Mouse (Mus musculus) MEL (cell line): ENCODE measurements at regions not wholly inside any gene's neighbourhood (a gene's known extent, or its start where the extent isn't known, plus 50 kb on each side); places are given as distances from the start of the nearest gene placed in this dataset.
A peak's percentile ranks its signal among the peaks of the same experiment; 100 is the strongest.

ENCODE experiments used
- DNase-seq: peaks from one replicate; pipeline ENCODE4 v3.0.0; 2011; ENCODE audit warnings: low read depth, low spot score
- H3K27ac ChIP-seq: 2 replicates; pipeline ENCODE4 v1.5.1; 2012; ENCODE audit warnings: low read depth, mild to moderate bottlenecking, control low read depth, low read length, moderate library complexity; ENCODE audit not compliant: control insufficient read depth
- H3K27me3 ChIP-seq, 2 experiments: fragments of 150-350 bp in 1 of 2; sonication (generic) in 1 of 2; 2 replicates each; pipeline ENCODE4 v1.6.1; 2012; ENCODE audit warnings: low read length in 2 of 2, mild to moderate bottlenecking in 2 of 2, improper control_type of control experiment in 1 of 2, moderate library complexity in 1 of 2; ENCODE audit not compliant: insufficient read depth in 2 of 2, control insufficient read depth in 1 of 2
- H3K36me3 ChIP-seq, 2 experiments: 2 replicates each; pipeline ENCODE4 v1.6.1; 2012 to 2014; ENCODE audit warnings: low read length in 2 of 2, improper control_type of control experiment in 1 of 2, inconsistent platforms in 1 of 2, mild to moderate bottlenecking in 1 of 2; ENCODE audit not compliant: insufficient read depth in 2 of 2, control insufficient read depth in 1 of 2
- H3K4me1 ChIP-seq, 2 experiments: fragments of 150-350 bp in 1 of 2; sonication (generic) in 1 of 2; 2 replicates each; pipeline ENCODE4 v1.6.1; 2012; ENCODE audit warnings: low read length in 2 of 2, improper control_type of control experiment in 1 of 2, mild to moderate bottlenecking in 1 of 2; ENCODE audit not compliant: insufficient read depth in 2 of 2, control insufficient read depth in 1 of 2
- H3K4me3 ChIP-seq, 2 experiments: fragments of 150-350 bp in 1 of 2; sonication (generic) in 1 of 2; 2 replicates each; pipeline ENCODE4 v1.5.1; 2012; ENCODE audit warnings: low read depth in 2 of 2, low read length in 2 of 2, mild to moderate bottlenecking in 2 of 2, moderate library complexity in 2 of 2, control low read depth in 1 of 2, improper control_type of control experiment in 1 of 2; ENCODE audit not compliant: control insufficient read depth in 1 of 2, insufficient read depth in 1 of 2
- H3K79me2 ChIP-seq: 2 replicates; pipeline ENCODE4 v1.6.1; 2012; ENCODE audit warnings: mild to moderate bottlenecking, low read length, moderate library complexity; ENCODE audit not compliant: control insufficient read depth, poor library complexity, insufficient read depth
- H3K9ac ChIP-seq: 2 replicates; pipeline ENCODE4 v1.6.1; 2012; ENCODE audit warnings: low read depth, mild to moderate bottlenecking, control low read depth, low read length, moderate library complexity; ENCODE audit not compliant: control insufficient read depth, poor library complexity, severe bottlenecking
- H3K9me3 ChIP-seq: fragments of 150-350 bp; sonication (generic); replicated peaks from 2 replicates; pipeline ENCODE4 v1.6.1; 2012; ENCODE audit warnings: mild to moderate bottlenecking, low read length, improper control_type of control experiment, moderate library complexity; ENCODE audit not compliant: insufficient read depth
- BHLHE40 ChIP-seq: IDR thresholded peaks from 2 replicates; pipeline ENCODE4 v1.6.1; 2012; ENCODE audit warnings: low read depth, mild to moderate bottlenecking, inconsistent platforms, low read length, improper control_type of control experiment, borderline replicate concordance
- CHD2 ChIP-seq: IDR thresholded peaks from 2 replicates; pipeline ENCODE4 v1.6.1; 2011; ENCODE audit warnings: low read length, improper control_type of control experiment
- CTCF ChIP-seq, 3 experiments: IDR thresholded peaks in 2 of 3; conservative IDR thresholded peaks in 1 of 3; 2 replicates each; pipeline ENCODE4 v1.5.1; 2011 to 2012; ENCODE audit warnings: low read length in 3 of 3, low read depth in 2 of 3, mild to moderate bottlenecking in 2 of 3, improper control_type of control experiment in 1 of 3, inconsistent platforms in 1 of 3, mixed read lengths in 1 of 3, moderate library complexity in 1 of 3; ENCODE audit not compliant: control insufficient read depth in 1 of 3, insufficient read depth in 1 of 3, poor library complexity in 1 of 3, severe bottlenecking in 1 of 3
- E2F4 ChIP-seq: IDR thresholded peaks from 2 replicates; pipeline ENCODE4 v1.6.1; 2011; ENCODE audit warnings: low read depth, low read length, improper control_type of control experiment, borderline replicate concordance
- EP300 ChIP-seq, 2 experiments: IDR thresholded peaks; 2 replicates each; pipeline ENCODE4 v1.6.1; 2011; ENCODE audit warnings: improper control_type of control experiment in 2 of 2, low read length in 2 of 2, low read depth in 1 of 2, mild to moderate bottlenecking in 1 of 2
- ETS1 ChIP-seq: IDR thresholded peaks from 2 replicates; pipeline ENCODE4 v1.6.1; 2012; ENCODE audit warnings: low read depth, mild to moderate bottlenecking, inconsistent platforms, low read length, improper control_type of control experiment, moderate library complexity
- GABPA ChIP-seq: IDR thresholded peaks from 2 replicates; pipeline ENCODE4 v1.6.1; 2012; ENCODE audit warnings: low read depth, mild to moderate bottlenecking, inconsistent platforms, low read length, improper control_type of control experiment, moderate library complexity
- GATA1 ChIP-seq: IDR thresholded peaks from 2 replicates; pipeline ENCODE4 v1.6.1; 2011; ENCODE audit warnings: low read depth, low read length, improper control_type of control experiment
- JUND ChIP-seq: IDR thresholded peaks from 2 replicates; pipeline ENCODE4 v1.6.1; 2011; ENCODE audit warnings: low read depth, mild to moderate bottlenecking, improper control_type of control experiment, low read length
- KAT2A ChIP-seq: conservative IDR thresholded peaks from 2 replicates; pipeline ENCODE4 v1.6.1; 2012; ENCODE audit warnings: low read depth, low read length, improper control_type of control experiment, inconsistent platforms
- MAX ChIP-seq: IDR thresholded peaks from 2 replicates; pipeline ENCODE4 v1.6.1; 2011; ENCODE audit warnings: low read length, improper control_type of control experiment
- MAZ ChIP-seq: IDR thresholded peaks from 2 replicates; pipeline ENCODE4 v1.6.1; 2012; ENCODE audit warnings: low read depth, mild to moderate bottlenecking, inconsistent platforms, low read length, improper control_type of control experiment
- MEF2A ChIP-seq: IDR thresholded peaks from 2 replicates; pipeline ENCODE4 v1.6.1; 2014; ENCODE audit warnings: low read depth, mild to moderate bottlenecking, inconsistent platforms, low read length, improper control_type of control experiment; ENCODE audit not compliant: poor library complexity, insufficient replicate concordance, severe bottlenecking; ENCODE audit errors: extremely low read depth
- MYC ChIP-seq: IDR thresholded peaks from 2 replicates; pipeline ENCODE4 v1.6.1; 2011; ENCODE audit warnings: low read depth, mild to moderate bottlenecking, low read length, improper control_type of control experiment, moderate library complexity
- NELFE ChIP-seq: IDR thresholded peaks from 2 replicates; pipeline ENCODE4 v1.6.1; 2011; ENCODE audit warnings: low read depth, low read length, improper control_type of control experiment
- NRF1 ChIP-seq: IDR thresholded peaks from 2 replicates; pipeline ENCODE4 v1.6.1; 2014; ENCODE audit warnings: low read depth, mild to moderate bottlenecking, inconsistent platforms, low read length, improper control_type of control experiment, moderate library complexity; ENCODE audit not compliant: poor library complexity, insufficient read depth, severe bottlenecking
- POLR2A ChIP-seq, 2 experiments: IDR thresholded peaks; 2 replicates each; pipeline ENCODE4 v1.6.1; 2011 to 2012; ENCODE audit warnings: low read length in 2 of 2, mild to moderate bottlenecking in 2 of 2, control low read depth in 1 of 2, improper control_type of control experiment in 1 of 2, low read depth in 1 of 2, moderate library complexity in 1 of 2; ENCODE audit not compliant: control insufficient read depth in 1 of 2, insufficient read depth in 1 of 2, poor library complexity in 1 of 2
- POLR2AphosphoS2 ChIP-seq: IDR thresholded peaks from 2 replicates; pipeline ENCODE4 v1.6.1; 2011; ENCODE audit warnings: low read length, improper control_type of control experiment
- POLR2AphosphoS5 ChIP-seq: IDR thresholded peaks from 2 replicates; pipeline ENCODE4 v1.6.1; 2012; ENCODE audit warnings: low read depth, borderline replicate concordance, mild to moderate bottlenecking, inconsistent platforms, low read length, moderate library complexity, mixed read lengths
- RAD21 ChIP-seq: IDR thresholded peaks from 2 replicates; pipeline ENCODE4 v1.6.1; 2011; ENCODE audit warnings: mild to moderate bottlenecking, low read depth, low read length, improper control_type of control experiment
- SMC3 ChIP-seq: IDR thresholded peaks from 2 replicates; pipeline ENCODE4 v1.6.1; 2011; ENCODE audit warnings: low read depth, low read length, improper control_type of control experiment
- TAL1 ChIP-seq: IDR thresholded peaks from 2 replicates; pipeline ENCODE4 v1.6.1; 2012; ENCODE audit warnings: mild to moderate bottlenecking, inconsistent platforms, low read length, moderate library complexity, mixed read lengths
- TCF12 ChIP-seq: IDR thresholded peaks from 2 replicates; pipeline ENCODE4 v1.6.1; 2014; ENCODE audit warnings: low read depth, mild to moderate bottlenecking, inconsistent platforms, low read length, improper control_type of control experiment, moderate library complexity
- USF1 ChIP-seq: IDR thresholded peaks from 2 replicates; pipeline ENCODE4 v1.6.1; 2014; ENCODE audit warnings: low read depth, mild to moderate bottlenecking, inconsistent platforms, low read length, improper control_type of control experiment, moderate library complexity
- ZKSCAN1 ChIP-seq: IDR thresholded peaks from 2 replicates; pipeline ENCODE4 v1.6.1; 2012; ENCODE audit warnings: low read depth, mild to moderate bottlenecking, inconsistent platforms, low read length, improper control_type of control experiment, moderate library complexity

- DNase-seq: no peak
- Histone ChIP-seq H3K9ac (no peak overlapping the region), H3K27ac (no peak overlapping the region)
- TF ChIP-seq MYC (no peak), GABPA (no peak), SMC3 (no peak), TCF12 (no peak), TAL1 (no peak), MAX (no peak), POLR2AphosphoS5 (no peak), POLR2A (IDR thresholded peaks at IDR 0.05; ENCODE audit: control insufficient read depth in 1 of 2, insufficient read depth in 1 of 2, low read depth in 1 of 2, low read length in 2 of 2, poor library complexity in 1 of 2) (no peak), CHD2 (no peak), KAT2A (no peak), ETS1 (no peak), ZKSCAN1 (no peak), USF1 (no peak), NELFE (no peak), CTCF (IDR thresholded peaks at IDR 0.05 in 2 of 3, conservative IDR thresholded peaks at IDR 0.05 in 1 of 3; ENCODE audit: control insufficient read depth in 1 of 3, insufficient read depth in 1 of 3, low read depth in 2 of 3, low read length in 3 of 3, poor library complexity in 1 of 3, severe bottlenecking in 1 of 3) (no peak), JUND (no peak), MAZ (no peak), NRF1 (no peak), MEF2A (no peak), POLR2AphosphoS2 (no peak)
- TF ChIP-seq, all 39 proteins: peak for 0
- H3K36me3 ChIP-seq: no peaks in the 10 kb centered on the region
- no peak overlapping the region for H3K4me3 ChIP-seq
- no peaks in the 10 kb centered on the region for H3K4me1 ChIP-seq
- H3K27me3 ChIP-seq: peaks cover 1 to 2% of the 10 kb centered on the region in 2 experiments; a peak in 2 of 4 replicates
- H3K79me2 ChIP-seq: no peaks in the 10 kb centered on the region
- H3K9me3 ChIP-seq: no peaks in the 10 kb centered on the region
Observed at GRCm38 (mm10) chr5:24244211-24244610, 79.4 kb downstream of the Nupl2 start.

GRCm38 (mm10) chr5:24255421-24255820 is 90.7 kb downstream of the Nupl2 start:
- Histone ChIP-seq H3K36me3 (no peaks in the 10 kb centered on the region), H3K4me1 (no peaks in the 10 kb centered on the region; a peak in 1 of 4 replicates), H3K27me3 (no peaks in the 10 kb centered on the region), H3K27ac (no peak overlapping the region), H3K79me2 (no peaks in the 10 kb centered on the region), H3K4me3 (no peak overlapping the region), H3K9ac (no peak overlapping the region), H3K9me3 (no peaks in the 10 kb centered on the region)
- peak; percentile 50 for DNase-seq
- TF ChIP-seq RAD21 (no peak), NRF1 (no peak), GATA1 (0 out of 2 replicates have a peak, but pooled peaks have one; percentile 4), BHLHE40 (no peak), E2F4 (no peak), USF1 (no peak), EP300 (IDR thresholded peaks at IDR 0.05; ENCODE audit: low read depth in 1 of 2, low read length in 2 of 2) (peak in 1 of 2 experiments; percentile 26; a peak in 1 of 4 replicates), TAL1 (no peak)
